ENCODE assay signal across 9 mouse cellular contexts in genomic region chr17:34038440-34038839, GRCm38 (mm10). TPM values are rescaled to one million over a fixed set of nuclear protein-coding genes. Genes with fewer than 3 reads are reported as not detected.
DNase-seq lines count a peak whose midpoint lies in the region; ATAC-seq lines count a peak whose summit lies in the region.
"Had no signal": no experiment of that assay in that cellular context is flagged by ENCODE, and none has a peak within 500 bp of the region (broad histone marks: within the 10 kb centered on the region; RNA-seq: fewer than 3 reads in every experiment).

No protein-coding gene starts in this region.

- H3K9ac ChIP-seq in hindbrain, embryonic 14.5 days = peak overlapping the region; percentile 52; the same call in 1 of the 2 replicates
- peak overlapping the region; percentile 47 for H3K9ac ChIP-seq in stomach, embryonic 16.5 days (ENCODE audit: low read length)
- H3K9ac ChIP-seq: liver, embryonic 14.5 days had no signal

- H3K4me3 ChIP-seq in hindbrain, embryonic 14.5 days (replicated peaks; ENCODE audit: low read length) = peak overlapping the region; percentile 14; the same call in 1 of the 2 replicates
- peak overlapping the region; percentile 11 for H3K4me3 ChIP-seq in stomach, embryonic 16.5 days (replicated peaks; ENCODE audit: low read length)

- peaks cover 45% of the 10 kb centered on the region for H3K36me3 ChIP-seq in hindbrain, embryonic 14.5 days (replicated peaks; ENCODE audit: control insufficient read depth, insufficient read depth)
- H3K36me3 ChIP-seq in stomach, embryonic 16.5 days (ENCODE audit: control insufficient read depth, insufficient read depth, low read length) = peaks cover 24% of the 10 kb centered on the region

- H3K27me3 ChIP-seq in hindbrain, embryonic 14.5 days (ENCODE audit: control insufficient read depth, insufficient read depth, low read length) = no peaks in the 10 kb centered on the region
- H3K27me3 ChIP-seq in stomach, embryonic 16.5 days (ENCODE audit: control insufficient read depth, insufficient read depth, low read length) = 0 out of 2 replicates have a peak, but pooled peaks cover 4% of the 10 kb centered on the region

- no peaks in the 10 kb centered on the region for H3K9me3 ChIP-seq in hindbrain, embryonic 14.5 days (ENCODE audit: control insufficient read depth, low read length)
- H3K9me3 ChIP-seq in stomach, embryonic 16.5 days (replicated peaks; ENCODE audit: control insufficient read depth, low read length) = no peaks in the 10 kb centered on the region

- DNase-seq in frontal cortex, postnatal 25 days (ENCODE audit: low spot score in 2 of 2) = no peak
- peak; percentile 35 for DNase-seq in ovary, postnatal 36 days (ENCODE audit: low spot score)
- no peak for DNase-seq in ovary, adult 18-20 months (ENCODE audit: low spot score)
- no peak for DNase-seq in hindbrain, embryonic 14.5 days (ENCODE audit: low spot score)
- DNase-seq in liver = peak; percentile 34
- no peak for DNase-seq in urinary bladder, postnatal 14 days (ENCODE audit: low spot score)

- peak overlapping the region; percentile 51 for H3K4me2 ChIP-seq in hindbrain, embryonic 14.5 days (replicated peaks)
- peak overlapping the region; percentile 41 for H3K4me2 ChIP-seq in stomach, embryonic 16.5 days (ENCODE audit: low read depth, low read length)

- H3K27ac ChIP-seq in hindbrain, embryonic 14.5 days = 0 out of 2 replicates have a peak overlapping the region, but pooled peaks have one; percentile 14
- H3K27ac ChIP-seq in stomach, embryonic 16.5 days (ENCODE audit: low read length) = no peak overlapping the region
- H3K27ac ChIP-seq: liver, embryonic 14.5 days had no signal

- peak; percentile 21; the same call in 1 of the 2 replicates for ATAC-seq in frontal cortex, adult (ENCODE audit: low TSS enrichment)
- peak; percentile 35; the same call in 1 of the 2 replicates for ATAC-seq in hindbrain, embryonic 14.5 days (ENCODE audit: low FRiP score)
- ATAC-seq in stomach, embryonic 16.5 days (ENCODE audit: insufficient read depth, low FRiP score) = 0 out of 2 replicates have a peak, but pooled peaks have one; percentile 10

- H3K4me1 ChIP-seq in hindbrain, embryonic 14.5 days (replicated peaks; ENCODE audit: control insufficient read depth, insufficient read depth, low read length) = peaks cover 19% of the 10 kb centered on the region
- peaks cover 26% of the 10 kb centered on the region for H3K4me1 ChIP-seq in stomach, embryonic 16.5 days (ENCODE audit: control insufficient read depth, insufficient read depth, low read length)

- WGBS in hindbrain, embryonic 14.5 days = 9% methylated on average over 20 of the region's 21 CpGs
- WGBS in stomach, embryonic 16.5 days = 18% methylated on average over 20 of the region's 21 CpGs

RNA-seq across cellular contexts. Expression of gene Col11a2, which starts 0.8 kb away (rescaled TPM):
- polyA plus RNA-seq in hindbrain, embryonic 14.5 days (2014; fragmentation: Nextera tagmentation; extraction: Ambion mirVana) = 2.7 and 3.4 TPM in 2 replicates
- polyA plus RNA-seq in stomach, embryonic 16.5 days (2015; fragmentation: Nextera tagmentation; extraction: Ambion mirVana) = 0.57 and 0.61 TPM in 2 replicates

RNA-seq across cellular contexts. Expression of gene Rxrb, which starts 6.8 kb away (rescaled TPM):
- 32.2 and 34.5 TPM in 2 replicates for polyA plus RNA-seq in hindbrain, embryonic 14.5 days (2014; fragmentation: Nextera tagmentation; extraction: Ambion mirVana)
- 36.3 and 37.7 TPM in 2 replicates for polyA plus RNA-seq in stomach, embryonic 16.5 days (2015; fragmentation: Nextera tagmentation; extraction: Ambion mirVana)

RNA-seq across cellular contexts. Expression of gene Slc39a7, which starts 7.0 kb away (rescaled TPM):
- polyA plus RNA-seq in hindbrain, embryonic 14.5 days (2014; fragmentation: Nextera tagmentation; extraction: Ambion mirVana) = 87.1 and 97.0 TPM in 2 replicates
- polyA plus RNA-seq in stomach, embryonic 16.5 days (2015; fragmentation: Nextera tagmentation; extraction: Ambion mirVana) = 194 and 195 TPM in 2 replicates

RNA-seq across cellular contexts. Expression of gene H2-Ke6, which starts 10.6 kb away (rescaled TPM):
- 64.3 and 67.3 TPM in 2 replicates for polyA plus RNA-seq in hindbrain, embryonic 14.5 days (2014; fragmentation: Nextera tagmentation; extraction: Ambion mirVana)
- 38.9 and 41.3 TPM in 2 replicates for polyA plus RNA-seq in stomach, embryonic 16.5 days (2015; fragmentation: Nextera tagmentation; extraction: Ambion mirVana)

RNA-seq across cellular contexts. Expression of gene Ring1, which starts 14.0 kb away (rescaled TPM):
- polyA plus RNA-seq in hindbrain, embryonic 14.5 days (2014; fragmentation: Nextera tagmentation; extraction: Ambion mirVana) = 6.3 and 7.8 TPM in 2 replicates
- polyA plus RNA-seq in stomach, embryonic 16.5 days (2015; fragmentation: Nextera tagmentation; extraction: Ambion mirVana) = 8.1 and 10.7 TPM in 2 replicates

Comparison
In these comparisons a context has a peak if more than half of its experiments do, and no peak if none do; other contexts are left out.
1. DNase-seq: peak in ovary, postnatal 36 days (single experiment) and liver (single experiment); none in frontal cortex, postnatal 25 days (0 of 2), ovary, adult 18-20 months (single experiment), hindbrain, embryonic 14.5 days (single experiment) and urinary bladder, postnatal 14 days (single experiment).
2. Peak in every context shown above with its lines, with median percentiles within 50 percentile points of each other: ATAC-seq.